Mouse (Mus musculus) frontal cortex, postnatal 10 days (tissue): ENCODE results near the gene Mta1.

Source experiments
- DNase-seq, 2 experiments: peaks; one replicate each; pipeline ENCODE4 v3.0.0; 2022; ENCODE audit warnings: low spot score in 2 of 2, mixed read lengths in 1 of 2

Gene Mta1

GRCm38 (mm10) chr12:113098530-113099151 is 563 bp downstream of the Mta1 start:
- DNase-seq, result peak in 1 of 2 experiments; percentile 41

DNA sequence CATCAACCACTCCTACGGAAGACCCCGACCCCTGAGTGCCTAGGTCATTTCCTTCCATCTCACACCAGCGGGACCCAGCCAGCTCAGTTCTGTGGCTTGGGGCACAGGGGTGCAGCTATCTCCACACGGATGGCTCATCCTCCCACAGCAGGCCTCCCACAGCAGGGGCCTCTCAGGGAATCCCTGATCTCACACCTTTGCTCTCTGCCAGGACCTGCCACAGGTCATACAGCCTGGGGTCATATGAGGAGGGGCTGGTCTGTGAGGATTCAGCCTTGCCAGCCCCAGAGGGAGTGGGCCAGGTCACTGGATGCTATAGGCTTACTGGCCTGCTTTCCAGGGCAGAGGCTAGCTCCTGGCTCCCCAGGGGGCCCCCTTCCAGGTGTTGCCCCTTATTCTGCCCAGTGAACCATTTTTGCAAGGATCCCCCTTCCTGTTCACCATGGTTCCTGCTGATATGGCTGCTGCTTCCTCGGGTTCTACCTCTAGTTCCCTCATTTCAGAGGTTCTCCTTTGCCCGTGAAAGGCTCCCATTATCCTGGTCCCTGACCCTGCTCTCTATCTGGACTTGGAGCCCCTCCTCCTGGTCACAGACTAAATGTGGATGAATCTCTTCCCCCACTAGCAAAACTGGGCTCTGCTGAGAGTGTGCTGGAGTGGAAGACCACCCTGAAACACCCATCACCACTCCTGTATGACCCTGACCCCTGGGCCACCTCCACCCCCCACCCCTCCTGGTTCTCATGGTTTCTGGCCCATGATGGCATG is 1.6 kb downstream of the Mta1 start:
- DNase-seq, result no peak

DNA sequence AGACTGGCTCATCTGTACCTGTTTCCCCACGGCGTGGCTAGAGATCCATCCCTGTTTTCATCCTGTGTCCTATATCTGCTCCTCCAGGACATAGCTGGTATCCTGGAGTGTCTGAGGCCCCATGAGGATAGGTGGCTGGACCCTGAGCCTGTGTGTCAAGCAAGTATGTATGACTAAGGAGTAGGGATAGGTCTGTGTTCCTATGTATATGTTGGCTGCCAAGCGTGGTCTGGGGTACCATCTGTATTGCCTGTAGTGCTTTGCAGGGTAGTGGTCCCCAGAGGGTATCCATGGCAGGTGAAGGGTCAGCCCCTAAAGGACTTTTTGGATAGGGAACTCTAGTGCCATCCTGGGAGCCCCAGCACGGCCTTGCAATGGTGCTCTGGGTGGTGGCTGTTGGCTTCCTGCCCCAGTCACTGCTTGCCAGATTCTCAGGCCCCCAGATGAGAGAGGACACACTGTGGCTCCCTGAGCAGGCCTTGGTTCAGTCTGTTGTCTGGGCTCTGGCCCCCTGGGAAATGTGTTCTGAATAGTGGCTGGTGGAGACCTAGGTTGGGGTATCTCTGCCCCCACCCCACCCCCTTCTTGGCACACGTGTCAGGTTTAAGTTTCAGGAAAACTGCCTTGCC is 2.5 kb downstream of the Mta1 start:
- no peak for DNase-seq

DNA sequence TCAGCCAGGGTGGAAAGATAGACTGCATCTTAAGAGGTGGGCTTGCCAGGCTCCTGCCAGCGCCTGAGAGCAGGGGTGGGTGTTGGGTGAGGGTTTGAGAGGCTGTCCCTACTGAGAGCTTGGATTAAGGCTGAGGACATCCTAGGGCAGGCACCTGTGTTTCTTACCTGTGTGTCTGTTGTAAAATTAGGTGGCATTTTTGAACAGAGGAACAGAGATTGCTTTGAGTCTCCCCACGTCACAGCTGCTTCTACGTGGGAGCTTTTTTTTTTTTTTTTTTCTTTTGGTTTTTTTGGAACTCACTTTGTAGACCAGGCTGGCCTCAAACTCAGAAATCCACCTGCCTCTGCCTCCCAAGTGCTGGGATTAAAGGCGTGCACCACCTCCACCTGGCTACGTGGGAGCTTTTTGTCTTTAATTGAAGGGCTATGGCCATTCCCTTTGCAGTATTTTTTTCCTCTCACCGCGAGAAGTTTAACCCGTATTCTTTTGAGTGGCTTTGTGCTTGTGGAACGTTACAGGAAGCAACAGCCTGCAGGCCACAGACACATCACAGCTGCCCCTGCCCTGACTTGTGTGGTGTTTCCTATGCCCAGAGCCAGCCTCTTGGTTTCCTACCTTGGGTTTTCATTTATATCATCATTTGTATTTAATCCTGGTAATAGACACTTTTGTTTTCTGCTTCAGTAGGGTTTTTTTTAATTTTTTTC is 3.3 kb downstream of the Mta1 start:
- no peak for DNase-seq

- peak in 1 of 2 experiments; percentile 48 for DNase-seq
Observed at GRCm38 (mm10) chr12:113102461-113102860, 4.4 kb downstream of the Mta1 start.

DNA sequence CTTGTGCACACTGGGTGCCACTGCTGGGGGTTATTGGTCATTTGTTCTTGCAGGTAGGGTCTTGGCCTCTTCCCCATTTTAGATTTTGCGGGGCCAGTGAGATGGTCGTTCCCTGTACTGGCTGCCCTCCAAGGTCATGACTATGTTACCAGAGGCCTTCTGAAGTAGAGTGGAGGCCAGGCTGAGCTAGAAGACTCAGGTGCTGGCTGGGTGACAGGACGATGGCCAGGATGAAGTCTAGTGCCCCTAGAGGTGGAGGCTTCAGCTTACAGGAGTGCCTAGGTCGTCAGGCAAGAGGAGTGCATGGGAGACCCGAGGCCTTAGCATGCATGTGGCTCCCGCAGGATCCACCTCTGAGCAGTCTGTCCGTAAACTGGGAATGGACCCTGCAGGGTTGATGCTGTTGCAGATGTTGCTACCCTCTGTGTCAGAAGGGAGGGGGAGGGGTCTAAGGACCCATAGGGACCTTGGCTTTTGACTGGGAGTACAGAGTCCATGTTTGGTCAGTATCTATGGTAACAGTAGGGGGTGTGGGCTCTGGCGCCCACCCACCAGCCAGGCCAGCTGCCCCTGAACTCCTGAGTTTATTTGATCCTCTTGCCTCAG is 5.9 kb downstream of the Mta1 start:
- DNase-seq, result no peak

DNA sequence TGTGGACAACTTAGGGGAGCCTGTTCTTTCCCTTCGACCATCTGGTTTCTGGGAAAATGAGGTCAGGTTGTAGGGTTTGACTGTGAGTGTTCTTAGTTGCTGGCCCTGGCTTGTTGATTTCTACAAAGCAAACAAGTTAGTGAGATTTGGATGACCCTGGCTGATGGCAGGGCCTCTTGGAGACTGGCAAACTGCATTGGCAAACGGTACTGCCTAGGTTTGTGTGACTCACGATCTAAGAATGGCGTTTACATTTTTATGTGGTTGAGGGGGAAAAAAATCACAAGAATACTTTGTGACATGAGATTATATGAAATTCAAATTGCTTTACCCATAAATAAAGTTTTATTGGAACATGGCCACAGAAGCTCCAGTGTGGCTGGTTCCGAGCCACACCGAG is 8.3 kb downstream of the Mta1 start:
- no peak for DNase-seq

- DNase-seq, result no peak
Observed at GRCm38 (mm10) chr12:113107431-113108124, 9.5 kb downstream of the Mta1 start.

GRCm38 (mm10) chr12:113108528-113109283 is 10.6 kb downstream of the Mta1 start:
- no peak for DNase-seq

DNA sequence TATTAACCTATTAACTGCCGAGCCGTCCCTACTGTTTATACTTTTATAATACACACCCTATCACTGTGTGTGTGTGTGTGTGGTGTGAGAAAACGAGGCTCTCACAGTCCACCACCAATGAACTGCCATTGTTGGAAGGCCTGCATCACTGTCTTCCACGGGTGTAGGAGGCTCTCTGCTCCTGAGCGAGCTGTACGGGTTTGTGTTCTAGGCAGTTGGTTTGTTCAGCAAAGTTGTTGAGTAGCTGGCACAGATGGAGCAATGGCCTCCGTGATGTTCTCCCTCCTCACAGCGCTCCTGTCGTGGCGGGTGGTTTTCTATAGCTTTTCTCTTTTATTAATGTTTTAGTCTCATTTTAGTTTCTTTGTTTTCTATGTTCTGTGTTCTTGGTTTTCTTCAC is 11.7 kb downstream of the Mta1 start:
- DNase-seq, result no peak

DNA sequence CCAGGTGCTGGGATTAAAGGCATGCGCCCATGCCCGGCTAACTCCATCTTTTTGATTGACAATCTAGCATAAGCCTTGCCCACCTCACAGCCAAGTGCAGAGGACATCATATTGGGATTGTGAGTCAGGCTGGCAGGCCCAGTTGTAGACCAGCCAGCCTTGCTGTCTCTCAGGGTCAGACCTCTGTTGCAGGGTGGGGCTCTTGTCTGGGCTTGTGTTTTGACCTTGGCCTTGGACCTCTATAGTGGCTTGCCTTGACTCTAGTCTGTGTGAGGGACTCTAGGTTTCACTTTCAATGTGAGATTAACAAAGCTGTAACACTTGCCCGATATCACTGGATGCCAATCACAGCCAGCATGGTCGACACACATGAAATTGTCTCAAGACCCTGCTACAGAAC is 16.1 kb downstream of the Mta1 start:
- no peak for DNase-seq

DNA sequence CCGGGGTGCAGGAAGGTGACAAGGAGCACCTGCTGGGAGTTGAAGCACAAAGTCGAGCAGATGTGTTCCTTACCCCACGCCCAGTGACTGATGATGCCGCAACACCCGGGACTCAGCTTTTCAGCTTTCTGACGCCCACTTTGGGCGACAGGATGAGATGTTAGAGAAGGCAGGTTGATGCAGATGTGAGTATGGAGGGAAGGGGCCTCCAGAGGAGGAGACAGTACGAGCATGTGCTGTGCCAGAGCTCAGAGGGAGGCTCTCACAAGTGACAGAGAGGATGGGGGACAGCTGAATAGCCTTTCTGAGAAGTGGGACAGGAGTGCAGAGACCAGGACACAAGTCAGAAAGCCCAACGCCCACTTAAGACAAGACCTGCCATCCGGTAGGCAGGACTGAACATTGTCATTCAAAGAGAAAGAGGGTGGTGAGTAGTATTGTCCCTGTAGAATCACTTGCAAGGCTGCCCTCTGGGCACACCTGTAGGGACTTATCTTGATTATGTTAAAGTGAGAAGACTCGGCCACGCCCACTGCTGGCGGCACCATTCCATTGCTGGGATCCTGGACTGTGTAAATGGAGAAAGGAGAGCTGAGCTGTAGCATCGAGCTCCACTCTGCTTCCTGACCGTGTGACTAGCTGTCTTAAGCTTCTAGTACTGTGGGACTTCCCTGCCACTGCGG is 16.9 kb downstream of the Mta1 start:
- DNase-seq, result no peak

GRCm38 (mm10) chr12:113119516-113120410 is 21.7 kb downstream of the Mta1 start:
- peak in 1 of 2 experiments; percentile 78 for DNase-seq

DNA sequence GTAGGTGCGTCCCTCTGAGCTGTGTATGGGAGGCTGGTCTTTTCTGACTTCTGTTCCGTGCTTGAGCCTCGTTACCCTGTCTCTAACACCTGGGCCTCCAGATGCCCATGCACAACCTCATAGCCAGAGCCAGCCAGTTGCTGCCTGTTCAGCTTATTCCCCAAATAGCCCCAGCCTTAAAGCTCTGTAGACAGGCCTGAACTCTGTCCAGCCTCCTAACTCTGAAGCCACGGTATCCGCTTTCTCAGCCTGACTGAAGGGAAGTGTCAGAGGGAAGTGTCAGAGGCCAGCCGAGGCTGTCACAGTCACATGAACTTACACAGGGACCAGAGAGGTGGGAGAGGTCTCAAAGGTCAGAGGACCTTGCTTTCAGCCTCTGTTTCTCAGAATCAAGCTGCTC is 26.6 kb downstream of the Mta1 start:
- no peak for DNase-seq

- DNase-seq, result no peak
Observed at GRCm38 (mm10) chr12:113130732-113131131, 32.7 kb downstream of the Mta1 start.

- no peak for DNase-seq
Observed at GRCm38 (mm10) chr12:113131601-113132000, 33.5 kb downstream of the Mta1 start.

- DNase-seq, result no peak
Observed at GRCm38 (mm10) chr12:113132567-113132966, 34.5 kb downstream of the Mta1 start.

- DNase-seq, result no peak
Observed at GRCm38 (mm10) chr12:113133260-113133659, 35.2 kb downstream of the Mta1 start.

- no peak for DNase-seq
Observed at GRCm38 (mm10) chr12:113133861-113134403, 35.9 kb downstream of the Mta1 start.
